In the genomic region with DNA sequence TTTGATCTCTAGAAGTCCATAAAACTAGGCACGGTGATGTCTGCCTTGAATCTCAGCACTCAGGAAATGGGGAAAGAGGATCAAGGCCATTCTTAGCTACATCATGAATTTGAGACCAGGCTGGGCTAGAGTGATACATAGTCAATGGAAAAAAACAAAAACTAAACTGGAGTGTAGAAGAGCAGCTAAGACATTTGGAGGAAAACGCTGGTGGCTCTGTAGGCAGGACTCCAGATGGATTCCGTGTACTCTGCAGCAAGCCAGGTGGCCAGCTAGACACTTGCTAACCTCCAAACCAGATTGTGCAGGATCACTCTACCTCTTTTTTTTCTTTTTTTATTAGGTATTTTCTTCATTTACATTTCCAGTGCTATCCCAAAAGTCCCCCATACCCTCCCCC, we compare ENCODE assay signal across 16 mouse cellular contexts.
"Had no signal": no experiment of that assay in that cellular context is flagged by ENCODE, and none has a peak within 500 bp of the region (broad histone marks: within the 10 kb centered on the region; RNA-seq: fewer than 3 reads in every experiment).

No protein-coding gene starts in this region.

- H3K27me3 ChIP-seq: neural tube, embryonic 13.5 days; neural tube, embryonic 15.5 days; stomach, embryonic 15.5 days had no signal

- DNase-seq: retina, postnatal 1 day; right cerebral cortex, adult 18-20 months; right cerebral cortex, postnatal 14 days; right cerebral cortex, postnatal 25 days; right cerebral cortex, postnatal 4 days; spleen, adult 18-20 months; thymus, adult 18-20 months; thymus, adult 2 months; thymus, postnatal 14 days; thymus, postnatal 25 days; thymus, postnatal 36 days; thymus, postnatal 4 days had no signal

- H3K9ac ChIP-seq: neural tube, embryonic 13.5 days; neural tube, embryonic 15.5 days; stomach, embryonic 15.5 days had no signal

- H3K4me2 ChIP-seq: neural tube, embryonic 13.5 days; neural tube, embryonic 15.5 days; stomach, embryonic 15.5 days had no signal

- H3K4me1 ChIP-seq: neural tube, embryonic 13.5 days; neural tube, embryonic 15.5 days; stomach, embryonic 15.5 days had no signal

- H3K36me3 ChIP-seq: neural tube, embryonic 13.5 days; neural tube, embryonic 15.5 days; stomach, embryonic 15.5 days had no signal

- H3K27ac ChIP-seq: neural tube, embryonic 13.5 days; neural tube, embryonic 15.5 days; stomach, embryonic 15.5 days; stomach, postnatal 0 days had no signal

- H3K4me3 ChIP-seq: neural tube, embryonic 13.5 days; neural tube, embryonic 15.5 days; stomach, embryonic 15.5 days had no signal

- H3K9me3 ChIP-seq: neural tube, embryonic 13.5 days; neural tube, embryonic 15.5 days; stomach, embryonic 15.5 days had no signal
